Mouse (Mus musculus) layer of hippocampus, adult 18-20 months (tissue): ENCODE measurements around the gene Gm17469. TPM values are rescaled to one million over a fixed set of nuclear protein-coding genes. Genes with fewer than 3 reads are reported as not detected.
"Not testable (repeated sequence)": the region's sequence is repeated elsewhere in the genome, so short reads cannot be mapped to it uniquely, and the experiment has no call there.

Experiments used
- DNase-seq, 2 experiments: peaks; one replicate each; pipeline ENCODE4 v3.0.0; 2022; ENCODE audit warnings: low spot score in 2 of 2
- long read RNA-seq: library from polyadenylated mRNA; stranded (forward); transcript quantifications from one replicate; pipeline ENCODE4 v2.0.0, GENCODE M21; 2021
- total RNA-seq, 2 experiments: library from RNA; stranded (reverse); gene quantifications; 2 replicates each; pipeline ENCODE4 v1.2.3; 2021

Gene Gm17469
- total RNA-seq: not detected
- long read RNA-seq: 0 reads

DNA sequence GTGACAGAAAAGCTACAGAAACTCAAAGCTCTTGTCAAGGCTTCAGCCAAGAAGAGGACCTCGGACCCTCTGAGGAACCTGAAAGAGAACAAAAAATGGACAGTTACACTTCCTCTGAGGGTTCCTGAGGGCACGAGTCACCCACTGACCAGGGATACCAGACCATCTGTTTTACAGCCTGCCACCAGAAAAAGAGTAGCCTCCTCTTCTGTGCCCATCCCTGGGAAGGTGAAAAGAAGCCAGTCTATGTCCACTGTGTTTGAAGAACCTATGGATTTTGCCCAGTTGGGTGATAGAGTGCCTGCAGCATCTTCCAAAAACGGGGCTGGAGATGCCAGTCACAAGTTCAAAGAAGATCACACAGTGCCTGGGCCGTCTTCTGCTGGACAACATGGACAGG, at the start of gene Gm17469:
Gm17469 (plus strand) TSS at position 301 of the 400 bp plus-strand sequence.
- not testable (repeated sequence) for DNase-seq

Other genes with a start within 250 kb of the Gm17469 start
- not detected for gene Gm17584, start 129.3 kb upstream of the Gm17469 start, total RNA-seq